Mouse (Mus musculus): ENCODE measurements around the gene Comp.

GRCm38 (mm10) chr8:70408301-70408700 lies 34.9 kb downstream of the Comp start:
- TF ChIP-seq CTCF (IDR thresholded peaks at IDR 0.05; ENCODE audit: borderline replicate concordance, insufficient read depth, low read length) = no peak
- no peak for TF ChIP-seq POLR2A (IDR thresholded peaks at IDR 0.05; ENCODE audit: low read depth, low read length)
